Mouse (Mus musculus): Measurements from ENCODE around the gene Mill1. TPM values are rescaled to one million over a fixed set of nuclear protein-coding genes. Genes with fewer than 3 reads are reported as not detected.
"Not testable (repeated sequence)": the region's sequence is repeated elsewhere in the genome, so short reads cannot be mapped to it uniquely, and the experiment has no call there.

Mill1 gene
- polyA plus RNA-seq (2015; fragmentation: Nextera tagmentation; extraction: Ambion mirVana) = not detected in 2 replicates

- 39% methylated on average over 1 of the region's 1 CpGs for WGBS
- H3K4me1 ChIP-seq (replicated peaks; ENCODE audit: control insufficient read depth, insufficient read depth, low read length) = no peaks in the 10 kb centered on the region
- H3K9ac ChIP-seq (replicated peaks; ENCODE audit: low read depth, low read length) = no peak within 1 kb of the TSS
- ATAC-seq = no peak
- no peak within 1 kb of the TSS for H3K4me2 ChIP-seq (ENCODE audit: low read length)
- H3K27me3 ChIP-seq (replicated peaks; ENCODE audit: control insufficient read depth, insufficient read depth, low read length) = no peaks in the 10 kb centered on the region
- no peak within 1 kb of the TSS for H3K4me3 ChIP-seq (replicated peaks; ENCODE audit: low read length)
- H3K27ac ChIP-seq (ENCODE audit: low read length) = no peak within 1 kb of the TSS
- H3K9me3 ChIP-seq (ENCODE audit: control insufficient read depth, low read length) = peaks cover 2% of the 10 kb centered on the region
- no peaks in the 10 kb centered on the region for H3K36me3 ChIP-seq (ENCODE audit: control insufficient read depth, insufficient read depth)
These were observed at the start of gene Mill1 for GRCm38 (mm10) chr7:18245047-18245446. Gene Mill1 (plus strand): TSS chr7:18245347.

GRCm38 (mm10) chr7:18210938-18211337 is 34.2 kb upstream of the Mill1 start:
- no peaks in the 10 kb centered on the region for H3K27me3 ChIP-seq (replicated peaks; ENCODE audit: control insufficient read depth, insufficient read depth, low read length)
- H3K9me3 ChIP-seq (ENCODE audit: control insufficient read depth, low read length) = peaks cover under 1% of the 10 kb centered on the region; the same call in 1 of the 2 replicates
- H3K9ac ChIP-seq (replicated peaks; ENCODE audit: low read depth, low read length) = no peak overlapping the region
- no peak overlapping the region for H3K27ac ChIP-seq (ENCODE audit: low read length)
- H3K4me1 ChIP-seq (replicated peaks; ENCODE audit: control insufficient read depth, insufficient read depth, low read length) = no peaks in the 10 kb centered on the region
- ATAC-seq = no peak
- no peak overlapping the region for H3K4me2 ChIP-seq (ENCODE audit: low read length)
- no peaks in the 10 kb centered on the region for H3K36me3 ChIP-seq (ENCODE audit: control insufficient read depth, insufficient read depth)
- no peak overlapping the region for H3K4me3 ChIP-seq (replicated peaks; ENCODE audit: low read length)
- WGBS = 15% methylated on average over 9 of the region's 9 CpGs

GRCm38 (mm10) chr7:18214699-18215098 is 30.4 kb upstream of the Mill1 start:
- Histone ChIP-seq H3K4me2 (ENCODE audit: low read length) (no peak overlapping the region), H3K27ac (ENCODE audit: low read length) (no peak overlapping the region), H3K9me3 (ENCODE audit: control insufficient read depth, low read length) (peaks cover 10% of the 10 kb centered on the region), H3K9ac (replicated peaks; ENCODE audit: low read depth, low read length) (no peak overlapping the region), H3K36me3 (ENCODE audit: control insufficient read depth, insufficient read depth) (no peaks in the 10 kb centered on the region), H3K4me3 (replicated peaks; ENCODE audit: low read length) (no peak overlapping the region), H3K27me3 (replicated peaks; ENCODE audit: control insufficient read depth, insufficient read depth, low read length) (no peaks in the 10 kb centered on the region), H3K4me1 (replicated peaks; ENCODE audit: control insufficient read depth, insufficient read depth, low read length) (no peaks in the 10 kb centered on the region)
- WGBS = 56% methylated on average over 1 of the region's 1 CpGs
- ATAC-seq = no peak

GRCm38 (mm10) chr7:18238561-18238960 is 6.6 kb upstream of the Mill1 start:
- H3K27me3 ChIP-seq (replicated peaks; ENCODE audit: control insufficient read depth, insufficient read depth, low read length) = no peaks in the 10 kb centered on the region
- H3K4me1 ChIP-seq (replicated peaks; ENCODE audit: control insufficient read depth, insufficient read depth, low read length) = no peaks in the 10 kb centered on the region
- no peak overlapping the region for H3K9ac ChIP-seq (replicated peaks; ENCODE audit: low read depth, low read length)
- H3K4me3 ChIP-seq (replicated peaks; ENCODE audit: low read length) = no peak overlapping the region
- H3K27ac ChIP-seq (ENCODE audit: low read length) = no peak overlapping the region
- WGBS = 80% methylated on average over 2 of the region's 2 CpGs
- peaks cover 5% of the 10 kb centered on the region for H3K9me3 ChIP-seq (ENCODE audit: control insufficient read depth, low read length)
- H3K36me3 ChIP-seq (ENCODE audit: control insufficient read depth, insufficient read depth) = no peaks in the 10 kb centered on the region
- no peak for ATAC-seq
- no peak overlapping the region for H3K4me2 ChIP-seq (ENCODE audit: low read length)

GRCm38 (mm10) chr7:18241217-18241616 is 3.9 kb upstream of the Mill1 start:
- Histone ChIP-seq H3K4me3 (replicated peaks; ENCODE audit: low read length) (no peak overlapping the region), H3K36me3 (ENCODE audit: control insufficient read depth, insufficient read depth) (no peaks in the 10 kb centered on the region), H3K4me1 (replicated peaks; ENCODE audit: control insufficient read depth, insufficient read depth, low read length) (no peaks in the 10 kb centered on the region), H3K27ac (ENCODE audit: low read length) (no peak overlapping the region), H3K27me3 (replicated peaks; ENCODE audit: control insufficient read depth, insufficient read depth, low read length) (no peaks in the 10 kb centered on the region), H3K9me3 (ENCODE audit: control insufficient read depth, low read length) (peaks cover 5% of the 10 kb centered on the region), H3K9ac (replicated peaks; ENCODE audit: low read depth, low read length) (no peak overlapping the region), H3K4me2 (ENCODE audit: low read length) (no peak overlapping the region)
- ATAC-seq = no peak
- 81% methylated on average over 5 of the region's 5 CpGs for WGBS

GRCm38 (mm10) chr7:18243959-18244573 is 1.1 kb upstream of the Mill1 start:
- H3K36me3 ChIP-seq (ENCODE audit: control insufficient read depth, insufficient read depth); H3K4me1 ChIP-seq (replicated peaks; ENCODE audit: control insufficient read depth, insufficient read depth, low read length); H3K27ac ChIP-seq (ENCODE audit: low read length); H3K9me3 ChIP-seq (ENCODE audit: control insufficient read depth, low read length); H3K27me3 ChIP-seq (replicated peaks; ENCODE audit: control insufficient read depth, insufficient read depth, low read length); H3K4me2 ChIP-seq (ENCODE audit: low read length); H3K4me3 ChIP-seq (replicated peaks; ENCODE audit: low read length); ATAC-seq; H3K9ac ChIP-seq (replicated peaks; ENCODE audit: low read depth, low read length): not testable (repeated sequence)
- 48% methylated on average over 1 of the region's 1 CpGs for WGBS

GRCm38 (mm10) chr7:18260219-18260618 is 15.1 kb downstream of the Mill1 start:
- Histone ChIP-seq H3K4me1 (replicated peaks; ENCODE audit: control insufficient read depth, insufficient read depth, low read length) (no peaks in the 10 kb centered on the region), H3K9me3 (ENCODE audit: control insufficient read depth, low read length) (peaks cover 27% of the 10 kb centered on the region), H3K4me3 (replicated peaks; ENCODE audit: low read length) (no peak overlapping the region), H3K27ac (ENCODE audit: low read length) (no peak overlapping the region), H3K9ac (replicated peaks; ENCODE audit: low read depth, low read length) (no peak overlapping the region), H3K27me3 (replicated peaks; ENCODE audit: control insufficient read depth, insufficient read depth, low read length) (no peaks in the 10 kb centered on the region), H3K4me2 (ENCODE audit: low read length) (no peak overlapping the region), H3K36me3 (ENCODE audit: control insufficient read depth, insufficient read depth) (no peaks in the 10 kb centered on the region)
- WGBS = 33% methylated on average over 1 of the region's 1 CpGs
- ATAC-seq = no peak

GRCm38 (mm10) chr7:18265089-18265488 is 19.9 kb downstream of the Mill1 start:
- H3K36me3 ChIP-seq (ENCODE audit: control insufficient read depth, insufficient read depth) = no peaks in the 10 kb centered on the region
- H3K9me3 ChIP-seq (ENCODE audit: control insufficient read depth, low read length) = peaks cover 17% of the 10 kb centered on the region
- no peak overlapping the region for H3K4me2 ChIP-seq (ENCODE audit: low read length)
- H3K9ac ChIP-seq (replicated peaks; ENCODE audit: low read depth, low read length) = no peak overlapping the region
- H3K4me3 ChIP-seq (replicated peaks; ENCODE audit: low read length) = no peak overlapping the region
- ATAC-seq = no peak
- H3K4me1 ChIP-seq (replicated peaks; ENCODE audit: control insufficient read depth, insufficient read depth, low read length) = no peaks in the 10 kb centered on the region
- WGBS = 64% methylated on average over 5 of the region's 5 CpGs
- H3K27ac ChIP-seq (ENCODE audit: low read length) = no peak overlapping the region
- H3K27me3 ChIP-seq (replicated peaks; ENCODE audit: control insufficient read depth, insufficient read depth, low read length) = no peaks in the 10 kb centered on the region

Measured in forebrain, embryonic 16.5 days (tissue).